Mouse (Mus musculus): ENCODE results near the gene Fam161a.
"Not testable (repeated sequence)": the region's sequence is repeated elsewhere in the genome, so short reads cannot be mapped to it uniquely, and the experiment has no call there.

Fam161a gene

DNA sequence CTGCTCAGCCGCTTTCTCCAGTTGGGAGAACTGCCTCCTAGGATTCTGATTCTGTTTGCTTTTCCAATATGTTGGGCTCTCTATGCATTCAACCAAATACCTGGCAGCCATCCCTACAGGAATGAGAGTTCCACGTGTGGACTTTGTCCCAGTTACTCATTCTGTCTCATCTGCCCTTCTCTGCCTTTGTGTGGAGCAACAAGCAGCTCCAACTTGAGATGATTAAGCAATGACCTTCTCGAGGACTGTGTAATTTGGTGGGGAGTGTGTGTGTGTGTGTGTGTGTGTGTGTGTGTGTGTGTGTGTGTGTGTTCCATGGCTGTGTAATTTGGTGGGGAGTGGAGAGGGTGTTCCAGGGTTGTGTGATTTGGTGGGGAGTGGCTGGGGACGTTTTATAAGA, 45.0 kb downstream of the Fam161a start:
- DNase-seq (ENCODE audit: low spot score): no peak

DNA sequence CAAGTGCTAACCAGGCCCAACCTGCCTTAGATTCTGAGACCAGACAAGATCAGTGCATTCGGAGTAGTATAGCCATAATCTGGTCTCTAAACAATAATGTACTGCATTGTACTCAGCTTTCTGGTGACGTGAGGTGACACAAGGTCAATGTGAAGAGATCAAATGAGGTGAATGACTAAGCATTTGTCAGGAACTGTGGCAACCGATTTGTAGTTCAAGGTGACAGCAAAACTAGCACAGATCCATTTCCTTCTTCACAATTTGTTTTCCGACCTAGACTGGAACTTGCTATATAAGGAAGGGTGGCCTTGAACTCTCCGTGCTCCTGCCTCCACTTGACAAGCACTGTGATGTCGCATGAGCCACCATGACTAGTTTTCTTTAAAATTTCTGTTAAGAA, 55.8 kb downstream of the Fam161a start:
- DNase-seq (ENCODE audit: low spot score): no peak

DNA sequence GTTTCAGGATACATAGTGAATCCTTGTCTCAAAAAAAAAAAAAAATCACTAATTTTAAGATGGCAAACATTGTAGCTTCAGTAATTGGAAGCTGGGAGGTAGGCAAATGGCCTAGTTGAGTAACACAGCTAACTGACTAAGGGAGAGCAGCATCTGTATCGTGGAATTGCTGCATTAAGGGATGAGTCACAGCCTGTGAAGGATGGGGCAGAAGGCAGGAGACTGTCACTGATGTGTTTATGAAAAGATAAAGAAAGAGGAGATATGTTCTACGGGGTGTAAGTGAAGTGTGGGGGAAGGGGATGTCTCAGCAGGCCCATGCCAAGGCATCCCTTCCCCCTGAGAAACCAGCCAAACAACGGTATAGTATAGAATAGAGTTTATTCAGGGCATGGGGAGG, 56.5 kb downstream of the Fam161a start:
- DNase-seq (ENCODE audit: low spot score): no peak

DNA sequence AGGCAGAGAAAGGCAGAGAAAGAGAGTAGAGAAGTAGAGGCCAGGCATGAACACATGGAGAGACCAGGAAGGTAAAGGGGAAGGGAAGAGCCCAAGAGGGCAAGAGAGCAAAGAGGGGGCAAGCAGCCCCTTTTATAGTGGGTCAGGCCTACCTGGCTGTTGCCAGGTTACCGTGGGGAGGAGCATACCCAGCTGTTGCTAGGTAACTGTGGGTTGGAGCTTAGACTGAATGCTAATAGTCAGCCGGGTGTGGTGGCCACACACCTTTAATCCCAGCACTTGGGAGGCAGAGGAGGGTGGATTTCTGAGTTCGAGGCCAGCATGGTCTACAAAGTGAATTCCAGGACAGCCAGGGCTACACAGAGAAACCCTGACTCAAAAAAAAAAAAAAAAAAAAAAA, 56.9 kb downstream of the Fam161a start:
- not testable (repeated sequence) for DNase-seq (ENCODE audit: low spot score)

DNA sequence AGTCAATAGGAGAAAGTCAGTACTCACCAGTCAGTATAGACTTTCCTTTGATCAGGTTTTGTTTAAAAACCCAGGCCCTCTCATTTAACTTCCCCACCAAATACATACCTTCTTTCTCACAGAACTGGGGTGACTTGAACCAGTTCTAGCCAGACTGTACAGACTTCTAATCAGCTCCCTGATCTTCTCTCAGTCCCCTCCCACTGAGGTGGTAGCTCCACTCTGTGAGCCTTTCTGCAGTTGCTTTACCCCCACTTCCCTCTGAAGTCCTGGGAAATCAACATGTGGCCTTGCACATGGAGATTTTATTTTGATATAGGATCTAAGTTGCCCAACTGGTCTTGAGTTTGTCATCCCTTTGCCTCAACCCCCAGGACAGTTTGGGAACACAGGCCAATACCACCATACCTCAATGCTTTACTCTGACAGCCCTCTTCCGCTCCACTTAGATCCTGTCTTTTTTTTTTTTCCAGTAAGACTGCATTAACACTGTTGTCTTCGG, 57.9 kb downstream of the Fam161a start:
- DNase-seq (ENCODE audit: low spot score): no peak

DNA sequence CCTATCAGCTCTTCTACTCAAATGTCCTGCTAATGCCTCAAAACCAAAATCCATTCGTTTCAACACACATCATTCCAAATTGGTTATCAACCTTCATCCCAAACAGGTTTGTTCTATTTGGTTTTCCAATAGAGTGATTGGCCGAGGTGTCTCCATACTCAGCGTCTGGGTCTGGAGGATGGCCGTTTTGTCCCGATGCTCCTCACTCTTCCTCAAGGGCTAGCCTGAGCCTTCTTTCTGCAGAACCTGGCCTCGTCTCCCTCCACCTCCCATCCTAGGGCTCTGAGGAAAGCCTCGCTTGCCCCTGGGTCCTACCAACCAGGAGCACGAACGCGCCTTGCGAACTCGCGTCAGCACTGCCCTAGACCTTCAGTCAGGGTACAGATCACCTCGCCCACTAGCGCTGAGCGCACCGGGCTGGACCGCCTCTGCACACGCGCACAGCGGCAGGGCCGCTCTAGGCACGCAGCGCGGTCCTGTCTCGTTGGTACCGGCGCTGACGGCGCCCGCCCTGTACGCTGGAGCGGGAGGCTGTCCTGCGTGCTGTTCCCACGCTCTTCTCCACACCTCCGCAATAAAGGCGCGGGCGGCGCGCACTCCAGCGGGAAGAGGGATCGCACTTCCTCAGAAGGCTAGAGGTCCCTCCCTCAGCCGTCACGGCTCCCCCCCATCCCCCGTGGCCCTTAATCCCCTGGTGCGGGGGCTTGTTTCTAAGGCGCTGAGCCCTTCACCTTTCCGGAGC, 60.2 kb downstream of the Fam161a start:
- DNase-seq (ENCODE audit: low spot score): peak; percentile 69

DNA sequence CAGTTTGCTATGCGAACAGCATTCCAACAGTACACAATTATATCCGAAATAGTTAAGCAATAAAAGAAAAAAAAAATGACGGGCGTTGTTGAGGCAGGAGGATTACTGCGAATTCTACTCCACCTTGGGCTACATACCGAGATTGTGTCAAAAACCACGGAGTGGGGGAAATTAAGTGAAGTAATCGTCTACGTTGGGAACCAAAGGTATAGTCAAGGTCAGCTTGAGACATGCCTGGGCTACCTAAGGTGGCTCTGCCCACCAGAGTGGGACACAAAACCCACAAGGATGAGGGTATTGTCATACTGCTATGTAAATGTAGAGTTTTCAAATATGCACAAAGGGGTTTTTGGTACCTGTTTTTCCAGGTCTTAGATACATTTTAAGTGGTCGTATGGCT, 60.9 kb downstream of the Fam161a start:
- DNase-seq (ENCODE audit: low spot score): no peak

DNA sequence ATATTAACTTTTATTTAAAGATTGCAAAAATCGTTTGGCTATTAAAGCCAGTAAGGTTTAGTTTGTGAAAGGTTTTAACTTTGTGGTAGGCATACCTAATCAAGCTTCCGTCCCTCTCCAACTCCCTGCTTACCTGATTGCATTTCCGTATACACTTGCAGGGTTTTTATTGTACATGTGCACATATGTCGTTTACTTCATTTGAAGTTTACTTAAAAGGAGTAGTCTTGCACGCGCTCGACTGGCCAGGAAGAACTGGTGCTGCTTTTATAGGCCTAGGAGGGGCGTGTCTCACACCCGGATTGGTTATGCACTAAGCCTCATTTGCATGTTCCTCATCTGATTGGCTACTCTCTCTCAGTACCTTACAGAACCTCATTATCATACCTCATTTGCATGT, 61.7 kb downstream of the Fam161a start:
- DNase-seq (ENCODE audit: low spot score): not testable (repeated sequence)

DNA sequence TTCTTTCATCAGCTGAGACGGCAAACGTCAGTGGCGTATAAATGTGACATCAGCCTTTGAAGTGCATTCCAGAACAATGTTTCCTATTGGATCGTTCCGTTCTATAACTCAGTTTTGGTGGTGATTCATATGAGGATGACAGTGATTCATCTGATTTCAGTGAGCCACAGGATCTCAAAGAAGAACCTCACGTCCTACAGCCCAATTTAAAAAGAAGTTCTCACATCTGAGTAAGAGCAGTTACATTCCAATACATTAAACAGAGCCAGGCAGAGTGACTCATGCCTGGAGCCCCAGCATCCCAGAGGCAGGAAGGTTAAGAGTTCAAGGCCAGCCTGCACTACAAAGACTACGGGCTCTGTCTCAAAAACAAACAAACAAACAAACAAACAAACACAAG, 67.5 kb downstream of the Fam161a start:
- no peak for DNase-seq (ENCODE audit: low spot score)

DNA sequence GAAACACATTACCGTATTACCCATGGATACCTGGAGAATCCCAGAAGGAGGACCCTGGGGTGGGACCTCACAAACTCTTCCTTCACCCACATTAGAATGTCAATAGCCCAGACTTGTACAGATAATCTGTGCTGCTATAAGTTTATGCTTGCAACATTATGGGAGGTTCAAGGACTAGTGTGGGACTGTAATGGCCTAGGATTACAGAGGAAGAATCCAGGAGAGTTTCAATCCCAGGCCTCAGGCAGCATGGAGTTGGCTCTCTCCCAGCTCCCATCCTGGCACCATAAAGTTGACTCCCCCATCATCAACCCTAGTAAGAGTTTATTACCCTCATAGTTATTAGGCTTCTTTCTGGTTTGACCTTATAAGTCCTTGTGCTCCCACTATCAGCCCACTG, 71.2 kb downstream of the Fam161a start:
- no peak for DNase-seq (ENCODE audit: low spot score)

Data from ovary, postnatal 10 days (tissue).